Comparison of ENCODE assay signal across 20 mouse cellular contexts in the genomic region with DNA sequence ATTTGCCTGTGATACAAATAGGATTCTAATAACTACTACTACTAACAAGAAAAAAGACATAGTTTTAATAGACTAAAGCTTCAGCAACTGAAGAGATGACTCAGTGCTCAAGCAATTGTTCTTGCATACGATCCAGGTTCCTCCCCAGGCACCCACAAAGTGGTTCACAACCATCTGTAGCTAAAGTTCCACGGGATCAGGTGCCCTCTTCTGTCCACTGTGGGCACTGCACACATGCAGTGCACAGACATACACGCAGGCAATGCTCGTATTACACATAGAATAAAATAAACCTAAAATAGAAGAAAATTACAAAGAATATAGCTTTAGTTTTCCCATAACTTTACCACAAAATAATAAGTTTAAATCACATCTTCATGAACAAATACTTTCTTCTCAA.
A peak's percentile ranks its signal among the peaks of the same experiment; 100 is the strongest.
DNase-seq lines count a peak whose midpoint lies in the region; ATAC-seq and TF ChIP-seq lines count a peak whose summit lies in the region.
"Had no signal": no experiment of that assay in that cellular context is flagged by ENCODE, and none has a peak within 500 bp of the region (broad histone marks: within the 10 kb centered on the region; RNA-seq: fewer than 3 reads in every experiment).

No protein-coding gene starts in this region.

- H3K9me3 ChIP-seq in kidney, postnatal 0 days (replicated peaks; ENCODE audit: low read length), result no peaks in the 10 kb centered on the region
- H3K9me3 ChIP-seq: embryonic facial prominence, embryonic 13.5 days; forebrain, embryonic 15.5 days; hindbrain, embryonic 12.5 days; limb, embryonic 15.5 days; neural tube, embryonic 12.5 days had no signal

- no peak for ATAC-seq in kidney, postnatal 0 days (replicated peaks; ENCODE audit: low FRiP score, low read depth)
- ATAC-seq: forebrain, embryonic 15.5 days had no signal

- no peak overlapping the region for H3K4me2 ChIP-seq in kidney, postnatal 0 days (ENCODE audit: low read length)
- H3K4me2 ChIP-seq: embryonic facial prominence, embryonic 13.5 days; forebrain, embryonic 15.5 days; heart, embryonic 12.5 days; hindbrain, embryonic 12.5 days; limb, embryonic 15.5 days; neural tube, embryonic 12.5 days had no signal

- no peak overlapping the region for H3K27ac ChIP-seq in kidney, postnatal 0 days
- H3K27ac ChIP-seq in testis, adult 2 months (ENCODE audit: control insufficient read depth, insufficient read depth, low read depth, low read length), result no peak overlapping the region
- H3K27ac ChIP-seq: embryonic facial prominence, embryonic 13.5 days; forebrain, embryonic 15.5 days; hindbrain, embryonic 12.5 days; limb, embryonic 15.5 days; neural tube, embryonic 12.5 days had no signal

- no peaks in the 10 kb centered on the region for H3K36me3 ChIP-seq in kidney, postnatal 0 days (ENCODE audit: insufficient read depth, low read length)
- no peaks in the 10 kb centered on the region for H3K36me3 ChIP-seq in testis, adult 2 months (ENCODE audit: control insufficient read depth, insufficient read depth, low read length)
- H3K36me3 ChIP-seq: embryonic facial prominence, embryonic 13.5 days; forebrain, embryonic 15.5 days; heart, embryonic 12.5 days; hindbrain, embryonic 12.5 days; limb, embryonic 15.5 days; neural tube, embryonic 12.5 days had no signal

- TF ChIP-seq POLR2A in testis, adult 2 months (IDR thresholded peaks at IDR 0.05; ENCODE audit: control insufficient read depth, low read depth, low read length), result no peak

- no peaks in the 10 kb centered on the region for H3K27me3 ChIP-seq in kidney, postnatal 0 days (ENCODE audit: insufficient read depth, low read length)
- no peaks in the 10 kb centered on the region for H3K27me3 ChIP-seq in testis, adult 2 months (ENCODE audit: control insufficient read depth, insufficient read depth, low read length)
- H3K27me3 ChIP-seq: embryonic facial prominence, embryonic 13.5 days; forebrain, embryonic 15.5 days; heart, embryonic 12.5 days; hindbrain, embryonic 12.5 days; limb, embryonic 15.5 days; neural tube, embryonic 12.5 days had no signal

- 78% methylated on average over 4 of the region's 4 CpGs for WGBS in kidney, postnatal 0 days

- H3K9ac ChIP-seq in kidney, postnatal 0 days (ENCODE audit: low read depth, low read length), result no peak overlapping the region
- H3K9ac ChIP-seq: embryonic facial prominence, embryonic 13.5 days; forebrain, embryonic 15.5 days; heart, embryonic 12.5 days; hindbrain, embryonic 12.5 days; limb, embryonic 15.5 days; neural tube, embryonic 12.5 days had no signal

- peak; percentile 4 to 26 for DNase-seq in cerebellum, postnatal 14 days
- no peak for DNase-seq in cerebellum, adult 11 months
- DNase-seq in kidney, postnatal 0 days (ENCODE audit: low spot score), result no peak
- DNase-seq in kidney, postnatal 14 days, result no peak
- no peak for DNase-seq in testis, postnatal 14 days (ENCODE audit: low spot score)
- no peak for DNase-seq in thymus, postnatal 4 days
- no peak for DNase-seq in spleen, postnatal 36 days (ENCODE audit: low spot score in 2 of 2)
- DNase-seq: cerebellum, adult 9-10 months; gastrocnemius, postnatal 14 days; kidney, adult 9 months; midbrain, embryonic 14.5 days; spleen, adult 18-20 months; thymus, adult 2 months had no signal

- TF ChIP-seq CTCF in kidney, postnatal 0 days (IDR thresholded peaks at IDR 0.05; ENCODE audit: low read depth), result peak; percentile 46; the same call in 1 of the 2 replicates
- 0 out of 2 replicates have a peak, but pooled peaks have one; percentile 15 for TF ChIP-seq CTCF in testis, adult 2 months (IDR thresholded peaks at IDR 0.05; ENCODE audit: control insufficient read depth, insufficient read depth, insufficient replicate concordance, low read depth, low read length)

- no peaks in the 10 kb centered on the region for H3K4me1 ChIP-seq in kidney, postnatal 0 days (replicated peaks; ENCODE audit: insufficient read depth, low read length)
- no peaks in the 10 kb centered on the region for H3K4me1 ChIP-seq in testis, adult 2 months (ENCODE audit: control insufficient read depth, insufficient read depth, low read length)
- H3K4me1 ChIP-seq: embryonic facial prominence, embryonic 13.5 days; forebrain, embryonic 15.5 days; heart, embryonic 12.5 days; hindbrain, embryonic 12.5 days; limb, embryonic 15.5 days; neural tube, embryonic 12.5 days had no signal

- H3K4me3 ChIP-seq in kidney, postnatal 0 days (replicated peaks; ENCODE audit: low read depth, low read length), result no peak overlapping the region
- H3K4me3 ChIP-seq in testis, adult 2 months (ENCODE audit: control insufficient read depth, low read depth, low read length), result no peak overlapping the region
- H3K4me3 ChIP-seq: embryonic facial prominence, embryonic 13.5 days; forebrain, embryonic 15.5 days; heart, embryonic 12.5 days; hindbrain, embryonic 12.5 days; limb, embryonic 15.5 days; neural tube, embryonic 12.5 days had no signal

Comparison
In these comparisons a context has a peak if more than half of its experiments do, and no peak if none do; other contexts are left out.
1. DNase-seq: peak in cerebellum, postnatal 14 days (2 of 2); none in cerebellum, adult 11 months (single experiment), kidney, postnatal 0 days (single experiment), kidney, postnatal 14 days (single experiment), testis, postnatal 14 days (single experiment), thymus, postnatal 4 days (single experiment) and spleen, postnatal 36 days (0 of 2).